Mouse (Mus musculus) myocyte (in vitro differentiated cells): ENCODE results near the gene Mlf1. TPM values are rescaled to one million over a fixed set of nuclear protein-coding genes. Genes with fewer than 3 reads are reported as not detected.

Experiments used
- H3K27me3 ChIP-seq: one replicate; pipeline ENCODE4 v1.6.1; 2011; ENCODE audit not compliant: control insufficient read depth, insufficient read depth, insufficient read length
- H3K36me3 ChIP-seq: one replicate; pipeline ENCODE4 v1.6.1; 2011; ENCODE audit not compliant: control insufficient read depth, insufficient read depth
- H3K4me2 ChIP-seq: one replicate; pipeline ENCODE4 v1.6.1; 2011; ENCODE audit warnings: low read depth, control low read depth
- H3K4me3 ChIP-seq: one replicate; pipeline ENCODE4 v1.5.1; 2011; ENCODE audit warnings: mild to moderate bottlenecking, control low read depth, moderate library complexity
- H3K79me2 ChIP-seq: one replicate; pipeline ENCODE4 v1.6.1; 2011; ENCODE audit not compliant: control insufficient read depth, insufficient read depth
- H3ac ChIP-seq: one replicate; pipeline ENCODE4 v1.6.1; 2011; ENCODE audit not compliant: control insufficient read depth, insufficient read length
- CEBPB ChIP-seq: IDR thresholded peaks from 2 replicates; pipeline ENCODE4 v1.6.1; 2011; ENCODE audit warnings: mild to moderate bottlenecking, moderate library complexity; ENCODE audit not compliant: poor library complexity, insufficient read depth, severe bottlenecking
- E2F4 ChIP-seq: IDR thresholded peaks from one replicate; pipeline ENCODE4 v1.6.1; 2011; ENCODE audit warnings: mild to moderate bottlenecking, control low read depth, moderate library complexity; ENCODE audit not compliant: insufficient read depth
- MAX ChIP-seq: IDR thresholded peaks from one replicate; pipeline ENCODE4 v1.6.1; 2011; ENCODE audit warnings: low read depth, mild to moderate bottlenecking, control low read depth
- MYOD1 ChIP-seq, 3 experiments: IDR thresholded peaks; one replicate each; pipeline ENCODE4 v1.6.1; 2011; ENCODE audit warnings: control low read depth in 2 of 3, low read depth in 2 of 3, mild to moderate bottlenecking in 2 of 3, moderate library complexity in 1 of 3; ENCODE audit not compliant: insufficient read length in 2 of 3, control insufficient read depth in 1 of 3
- MYOG ChIP-seq, 3 experiments: IDR thresholded peaks; one replicate each; pipeline ENCODE4 v1.6.1; 2011; ENCODE audit warnings: control low read depth in 2 of 3, low read depth in 2 of 3, mild to moderate bottlenecking in 2 of 3; ENCODE audit not compliant: insufficient read length in 2 of 3, control insufficient read depth in 1 of 3, insufficient read depth in 1 of 3
- POLR2A ChIP-seq: IDR thresholded peaks from one replicate; pipeline ENCODE4 v1.6.1; 2011; ENCODE audit warnings: low read depth, mild to moderate bottlenecking, control low read depth, moderate library complexity; ENCODE audit not compliant: insufficient read length
- POLR2AphosphoS2 ChIP-seq: IDR thresholded peaks from one replicate; pipeline ENCODE4 v1.6.1; 2011; ENCODE audit warnings: low read depth, control low read depth; ENCODE audit not compliant: insufficient read length
- REST ChIP-seq: IDR thresholded peaks from one replicate; pipeline ENCODE4 v1.6.1; 2011; ENCODE audit warnings: mild to moderate bottlenecking, control low read depth, moderate library complexity; ENCODE audit not compliant: insufficient read depth, insufficient read length
- SRF ChIP-seq: IDR thresholded peaks from one replicate; pipeline ENCODE4 v1.6.1; 2011; ENCODE audit warnings: low read depth; ENCODE audit not compliant: control insufficient read depth, insufficient read length
- TCF12 ChIP-seq: IDR thresholded peaks from one replicate; pipeline ENCODE4 v1.6.1; 2011; ENCODE audit warnings: mild to moderate bottlenecking, control low read depth; ENCODE audit not compliant: poor library complexity, insufficient read depth, severe bottlenecking
- TCF3 ChIP-seq: IDR thresholded peaks from one replicate; pipeline ENCODE4 v1.6.1; 2011; ENCODE audit warnings: low read depth, control low read depth; ENCODE audit not compliant: insufficient read length
- USF1 ChIP-seq: IDR thresholded peaks from one replicate; pipeline ENCODE4 v1.6.1; 2011; ENCODE audit warnings: low read depth, mild to moderate bottlenecking, control low read depth, moderate library complexity
- polyA plus RNA-seq: library from polyadenylated mRNA; unstranded; fragments of >200 nt; fragmentation: generic; extraction: Trizol; gene quantifications from one replicate; pipeline ENCODE4 v1.2.1, GENCODE M21; 2012; ENCODE audit warnings: missing spikeins

Gene Mlf1
- polyA plus RNA-seq, 1 experiment: 1.7 TPM

DNA sequence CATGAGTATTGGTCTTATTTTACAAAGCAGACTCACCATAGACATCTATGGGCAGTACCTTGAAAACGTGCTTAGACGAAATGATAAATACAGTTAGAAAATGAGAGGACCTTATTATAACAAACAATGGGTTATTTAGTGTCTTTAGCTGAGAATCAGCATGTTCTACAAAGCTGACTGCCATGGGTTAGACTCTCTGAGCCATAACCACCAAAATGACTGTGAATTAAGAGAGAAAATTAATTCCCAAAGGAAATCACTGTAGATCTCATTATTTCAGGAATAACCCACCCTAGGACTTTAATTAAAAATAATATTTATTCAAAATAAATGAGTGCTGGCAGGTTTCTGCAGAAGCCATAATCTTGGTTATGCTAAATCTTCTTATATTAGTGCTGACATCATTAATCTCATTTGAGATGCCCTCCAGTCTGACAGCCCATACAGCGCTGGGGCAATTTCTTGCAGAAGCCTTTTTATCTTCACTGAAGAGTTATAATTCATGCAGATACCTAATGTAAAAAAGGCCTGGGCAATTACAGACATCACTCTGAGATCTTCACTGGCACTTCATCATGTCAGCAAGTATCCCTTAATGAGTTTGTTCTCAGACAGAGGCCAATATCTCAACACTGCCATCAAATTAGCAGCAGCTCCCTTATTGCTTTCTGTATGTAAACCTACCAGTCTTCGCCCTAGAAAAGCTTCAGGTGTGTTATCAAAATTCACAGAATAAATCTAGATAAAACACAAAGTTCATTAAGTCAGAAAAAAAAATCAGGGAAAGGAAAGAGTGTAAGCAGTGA, 7.6 kb upstream of the Mlf1 start:
- Histone ChIP-seq H3ac (no peak overlapping the region), H3K4me2 (no peak overlapping the region), H3K79me2 (no peaks in the 10 kb centered on the region), H3K27me3 (peaks cover 3% of the 10 kb centered on the region), H3K36me3 (no peaks in the 10 kb centered on the region), H3K4me3 (no peak overlapping the region)
- TF ChIP-seq TCF3 (no peak), MYOD1 (IDR thresholded peaks at IDR 0.05; ENCODE audit: control insufficient read depth in 1 of 3, insufficient read length in 2 of 3, low read depth in 2 of 3) (no peak), REST (no peak), POLR2A (no peak)

DNA sequence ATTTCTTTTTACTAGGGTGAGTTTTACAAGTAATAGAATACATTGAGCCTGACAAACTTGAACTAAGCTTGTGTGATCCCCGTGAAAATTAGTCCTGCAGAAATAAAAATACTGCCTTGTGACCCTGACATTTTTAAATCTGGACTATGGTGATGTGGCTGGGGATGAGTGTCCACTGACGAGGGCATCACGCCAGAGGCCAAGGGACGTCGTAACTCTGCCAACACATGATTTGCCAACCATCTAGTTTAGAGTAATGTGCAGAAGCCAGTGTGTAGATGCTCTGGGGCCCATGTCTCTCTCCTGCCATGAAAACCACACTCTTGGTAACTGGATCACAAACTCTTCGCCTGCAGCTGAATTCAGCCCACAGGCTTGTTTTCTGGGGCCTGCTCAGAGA, 6.4 kb upstream of the Mlf1 start:
- no peaks in the 10 kb centered on the region for H3K36me3 ChIP-seq
- H3K4me3 ChIP-seq: no peak overlapping the region
- H3K79me2 ChIP-seq: no peaks in the 10 kb centered on the region
- H3ac ChIP-seq: no peak overlapping the region
- no peak overlapping the region for H3K4me2 ChIP-seq
- no peak for TF ChIP-seq MAX
- TF ChIP-seq TCF12: no peak
- no peak for TF ChIP-seq TCF3
- TF ChIP-seq REST: no peak
- no peak for TF ChIP-seq USF1
- TF ChIP-seq CEBPB: no peak
- TF ChIP-seq SRF: no peak
- no peak for TF ChIP-seq MYOG (IDR thresholded peaks at IDR 0.05; ENCODE audit: control insufficient read depth in 1 of 3, insufficient read depth in 1 of 3, insufficient read length in 2 of 3, low read depth in 2 of 3)
- no peak for TF ChIP-seq POLR2A
- TF ChIP-seq POLR2AphosphoS2: no peak
- TF ChIP-seq E2F4: no peak
- no peak for TF ChIP-seq MYOD1 (IDR thresholded peaks at IDR 0.05; ENCODE audit: control insufficient read depth in 1 of 3, insufficient read length in 2 of 3, low read depth in 2 of 3)
- H3K27me3 ChIP-seq: peaks cover 3% of the 10 kb centered on the region

DNA sequence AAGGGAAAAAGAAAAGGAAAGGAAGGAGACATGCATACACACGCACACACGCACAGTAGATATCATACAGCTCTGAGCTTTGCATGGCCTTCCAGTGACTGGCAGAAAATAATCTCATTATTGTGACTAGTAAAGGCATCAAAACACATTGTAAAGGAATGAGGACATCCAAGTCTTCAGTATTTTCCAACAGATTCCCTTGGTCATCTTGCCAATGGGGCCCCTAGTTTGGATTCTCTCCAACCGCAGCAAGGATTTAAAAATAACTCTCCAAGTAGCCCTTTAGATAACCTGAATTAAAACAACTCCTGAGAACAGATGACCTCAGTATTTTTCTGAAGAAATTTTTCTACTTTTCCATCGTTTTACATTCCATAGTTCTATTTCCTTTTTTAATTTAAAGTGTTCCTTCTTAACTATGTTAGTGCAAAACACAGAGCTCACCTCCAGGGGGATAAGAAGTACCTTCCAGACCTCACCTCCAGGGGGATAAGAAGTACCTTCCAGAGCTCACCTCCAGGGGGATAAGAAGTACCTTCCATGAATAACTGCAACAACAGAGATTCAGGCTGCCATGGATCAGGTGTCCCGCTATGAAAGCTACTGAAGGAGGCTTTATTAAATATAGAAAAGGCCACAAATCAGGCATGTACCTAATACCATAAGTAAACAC, 4.4 kb upstream of the Mlf1 start:
- no peak overlapping the region for H3K4me3 ChIP-seq
- H3K4me2 ChIP-seq: no peak overlapping the region
- no peak overlapping the region for H3ac ChIP-seq
- H3K36me3 ChIP-seq: no peaks in the 10 kb centered on the region
- H3K79me2 ChIP-seq: no peaks in the 10 kb centered on the region
- TF ChIP-seq TCF3 (no peak), POLR2A (no peak), MYOD1 (IDR thresholded peaks at IDR 0.05; ENCODE audit: control insufficient read depth in 1 of 3, insufficient read length in 2 of 3, low read depth in 2 of 3) (no peak), USF1 (no peak), SRF (no peak), MAX (no peak), MYOG (IDR thresholded peaks at IDR 0.05; ENCODE audit: control insufficient read depth in 1 of 3, insufficient read depth in 1 of 3, insufficient read length in 2 of 3, low read depth in 2 of 3) (no peak), REST (no peak), E2F4 (no peak), TCF12 (no peak), POLR2AphosphoS2 (no peak), CEBPB (no peak)
- peaks cover 10% of the 10 kb centered on the region for H3K27me3 ChIP-seq

DNA sequence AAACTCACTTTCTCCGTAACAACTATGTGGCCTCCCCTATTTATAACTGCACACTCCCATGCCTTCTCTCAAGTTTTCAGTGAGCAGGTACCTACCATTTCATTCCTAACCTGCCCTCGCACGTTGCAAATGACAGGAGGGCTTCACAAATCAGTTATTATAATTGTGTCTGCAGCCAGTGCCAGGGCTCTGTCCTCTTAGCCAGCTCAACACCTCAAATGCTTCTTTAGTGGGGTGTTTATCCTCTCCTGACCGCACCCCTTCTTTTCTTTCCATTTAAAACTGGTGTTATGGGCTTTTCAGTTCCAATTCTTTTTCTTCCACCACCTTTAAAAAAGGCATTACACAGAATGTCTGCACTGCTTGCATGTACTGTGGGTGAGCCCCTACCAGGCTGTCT, 1.7 kb upstream of the Mlf1 start:
- Histone ChIP-seq H3K4me3 (no peak overlapping the region), H3K4me2 (peak overlapping the region; percentile 36), H3K36me3 (no peaks in the 10 kb centered on the region), H3ac (no peak overlapping the region), H3K79me2 (no peaks in the 10 kb centered on the region), H3K27me3 (peaks cover 10% of the 10 kb centered on the region)
- TF ChIP-seq POLR2AphosphoS2 (no peak), CEBPB (no peak), USF1 (no peak), TCF3 (no peak), SRF (no peak), E2F4 (no peak), POLR2A (no peak), REST (no peak), MAX (no peak), MYOD1 (IDR thresholded peaks at IDR 0.05; ENCODE audit: control insufficient read depth in 1 of 3, insufficient read length in 2 of 3, low read depth in 2 of 3) (no peak), TCF12 (no peak), MYOG (IDR thresholded peaks at IDR 0.05; ENCODE audit: control insufficient read depth in 1 of 3, insufficient read depth in 1 of 3, insufficient read length in 2 of 3, low read depth in 2 of 3) (no peak)
